ENCODE assay signal across 9 mouse cellular contexts in genomic region chrX:36939806-36940413, GRCm38 (mm10). TPM values are rescaled to one million over a fixed set of nuclear protein-coding genes. Genes with fewer than 3 reads are reported as not detected.
DNase-seq lines count a peak whose midpoint lies in the region; ATAC-seq lines count a peak whose summit lies in the region.
"Had no signal": no experiment of that assay in that cellular context is flagged by ENCODE, and none has a peak within 500 bp of the region (broad histone marks: within the 10 kb centered on the region; RNA-seq: fewer than 3 reads in every experiment).

No protein-coding gene starts in this region.

- H3K27ac ChIP-seq in liver, embryonic 11.5 days (ENCODE audit: low read depth, low read length), result no peak overlapping the region
- no peak overlapping the region for H3K27ac ChIP-seq in kidney, embryonic 16.5 days (ENCODE audit: low read length)
- H3K27ac ChIP-seq: liver, embryonic 14.5 days had no signal

- peak; percentile 10 for DNase-seq in liver
- DNase-seq in liver, embryonic 11.5 days (ENCODE audit: low spot score), result no peak
- peak; percentile 65 for DNase-seq in adrenal gland, postnatal 10 days
- peak; percentile 2 to 6 for DNase-seq in gastrocnemius, adult 8-10 months (ENCODE audit: low spot score in 2 of 2)
- DNase-seq in ovary, postnatal 14 days (ENCODE audit: low spot score), result peak; percentile 36
- no peak for DNase-seq in left cerebral cortex, adult 11 months (ENCODE audit: low spot score)

- H3K4me3 ChIP-seq in liver, embryonic 11.5 days (ENCODE audit: low read depth, low read length), result no peak overlapping the region
- H3K4me3 ChIP-seq in kidney, embryonic 16.5 days (ENCODE audit: low read length), result no peak overlapping the region

- no peaks in the 10 kb centered on the region for H3K9me3 ChIP-seq in liver, embryonic 11.5 days (ENCODE audit: control insufficient read depth, low read length)
- H3K9me3 ChIP-seq in kidney, embryonic 16.5 days (ENCODE audit: low read length), result 0 out of 2 replicates have a peak, but pooled peaks cover 3% of the 10 kb centered on the region

- ATAC-seq in liver, embryonic 11.5 days (replicated peaks; ENCODE audit: low FRiP score), result no peak
- ATAC-seq in kidney, embryonic 16.5 days (ENCODE audit: low FRiP score, low TSS enrichment), result 0 out of 2 replicates have a peak, but pooled peaks have one; percentile 39
- ATAC-seq in erythroid progenitor cell, adult 5-6 weeks (replicated peaks; ENCODE audit: low FRiP score, poor library complexity, severe bottlenecking), result no peak

- no peaks in the 10 kb centered on the region for H3K27me3 ChIP-seq in liver, embryonic 11.5 days (replicated peaks; ENCODE audit: control insufficient read depth, insufficient read depth, low read length)
- no peaks in the 10 kb centered on the region for H3K27me3 ChIP-seq in kidney, embryonic 16.5 days (ENCODE audit: insufficient read depth, low read length)

- 77% methylated on average over 4 of the region's 4 CpGs for WGBS in liver, embryonic 11.5 days
- 72% methylated on average over 4 of the region's 4 CpGs for WGBS in kidney, embryonic 16.5 days

- no peak overlapping the region for H3K9ac ChIP-seq in liver, embryonic 11.5 days (ENCODE audit: low read depth, low read length)
- H3K9ac ChIP-seq in kidney, embryonic 16.5 days (replicated peaks; ENCODE audit: low read length), result no peak overlapping the region
- H3K9ac ChIP-seq: liver, embryonic 14.5 days had no signal

- H3K36me3 ChIP-seq in liver, embryonic 11.5 days (ENCODE audit: control insufficient read depth, insufficient read depth, low read length), result no peaks in the 10 kb centered on the region
- peaks cover 6% of the 10 kb centered on the region; the same call in 1 of the 2 replicates for H3K36me3 ChIP-seq in kidney, embryonic 16.5 days (ENCODE audit: insufficient read depth, low read length)

- H3K4me1 ChIP-seq in liver, embryonic 11.5 days (replicated peaks; ENCODE audit: control insufficient read depth, insufficient read depth, low read length), result no peaks in the 10 kb centered on the region
- H3K4me1 ChIP-seq in kidney, embryonic 16.5 days (ENCODE audit: insufficient read depth, low read length), result no peaks in the 10 kb centered on the region

- no peak overlapping the region for H3K4me2 ChIP-seq in liver, embryonic 11.5 days
- no peak overlapping the region for H3K4me2 ChIP-seq in kidney, embryonic 16.5 days (replicated peaks; ENCODE audit: low read depth, low read length)

RNA-seq across cellular contexts. Expression of gene Nkrf, which starts 37.2 kb away (rescaled TPM):
- polyA plus RNA-seq in liver, embryonic 11.5 days (2014; fragmentation: Nextera tagmentation; extraction: Ambion mirVana), result 2.7 and 4.3 TPM in 2 replicates
- total RNA-seq in adrenal gland, postnatal 10 days (2021), result 1 to 10 TPM; 7.0 to 7.9 TPM
- total RNA-seq in gastrocnemius, adult 8-10 months (2022), result 1 to 10 TPM; 2.3 to 3.6 (median 2.5) TPM
- polyA plus RNA-seq in kidney, embryonic 16.5 days (2015; fragmentation: Nextera tagmentation; extraction: Ambion mirVana), result 1.2 and 1.4 TPM in 2 replicates
- 5.0 and 5.4 TPM in 2 replicates for total RNA-seq in erythroid progenitor cell, adult 5-6 weeks (2015; ENCODE audit: low replicate concordance)
- total RNA-seq in erythroid progenitor cell, adult 5-6 weeks (2017; ENCODE audit: low replicate concordance), result 1.1 and 3.6 TPM in 2 replicates

RNA-seq across cellular contexts. Expression of gene Sept6, which starts 51.7 kb away (rescaled TPM):
- polyA plus RNA-seq in liver, embryonic 11.5 days (2014; fragmentation: Nextera tagmentation; extraction: Ambion mirVana), result 13.5 and 14.1 TPM in 2 replicates
- 10 to 100 TPM; 15.8 to 22.4 TPM for total RNA-seq in adrenal gland, postnatal 10 days (2021)
- 1 to 10 TPM in 2 of 4 experiments, under 1 TPM in 2; 0.53 to 2.0 (median 0.86) TPM for total RNA-seq in gastrocnemius, adult 8-10 months (2022)
- 21.5 and 23.5 TPM in 2 replicates for polyA plus RNA-seq in kidney, embryonic 16.5 days (2015; fragmentation: Nextera tagmentation; extraction: Ambion mirVana)
- 10.5 and 18.4 TPM in 2 replicates for total RNA-seq in erythroid progenitor cell, adult 5-6 weeks (2015; ENCODE audit: low replicate concordance)
- total RNA-seq in erythroid progenitor cell, adult 5-6 weeks (2017; ENCODE audit: low replicate concordance), result 3.9 and 6.8 TPM in 2 replicates

Comparison
In these comparisons a context has a peak if more than half of its experiments do, and no peak if none do; other contexts are left out.
1. DNase-seq: peak in liver (single experiment), adrenal gland, postnatal 10 days (single experiment), gastrocnemius, adult 8-10 months (2 of 2) and ovary, postnatal 14 days (single experiment); none in liver, embryonic 11.5 days (single experiment) and left cerebral cortex, adult 11 months (single experiment).